Mouse (Mus musculus): ENCODE measurements at regions not wholly inside any gene's neighbourhood (a gene's known extent, or its start where the extent isn't known, plus 50 kb on each side); places are given as distances from the start of the nearest gene placed in this dataset.

DNA sequence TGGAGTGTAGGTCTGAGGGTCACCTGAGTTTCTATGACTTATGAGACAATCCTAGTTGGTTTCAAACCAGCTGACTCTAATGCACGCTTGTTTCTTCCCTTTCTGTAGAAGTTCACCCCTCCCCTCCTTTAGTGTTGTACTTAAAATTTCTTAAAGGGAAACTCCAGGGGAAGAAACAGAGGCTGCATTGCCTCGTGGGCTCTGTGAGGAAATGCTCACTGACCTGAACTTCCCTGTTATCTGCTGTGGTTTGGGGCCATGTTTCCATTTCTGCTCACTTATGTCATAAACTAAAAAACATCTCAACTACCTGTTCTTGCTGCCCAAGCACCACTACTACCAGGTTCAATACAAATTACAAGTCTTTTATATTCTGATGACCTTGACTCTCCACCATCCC is 93.2 kb upstream of the Bmp2 start:
- Histone ChIP-seq H3K4me2 (no peak overlapping the region), H3K9ac (ENCODE audit: low read depth, low read length) (no peak overlapping the region), H3K27me3 (replicated peaks; ENCODE audit: control insufficient read depth, insufficient read depth, low read length) (no peaks in the 10 kb centered on the region), H3K36me3 (ENCODE audit: control insufficient read depth, insufficient read depth, low read length) (no peaks in the 10 kb centered on the region), H3K27ac (ENCODE audit: low read depth, low read length) (no peak overlapping the region), H3K9me3 (ENCODE audit: control insufficient read depth, low read length) (no peaks in the 10 kb centered on the region), H3K4me3 (ENCODE audit: low read depth, low read length) (no peak overlapping the region), H3K4me1 (replicated peaks; ENCODE audit: control insufficient read depth, insufficient read depth, low read length) (no peaks in the 10 kb centered on the region)
- DNase-seq (ENCODE audit: low spot score), result no peak
- WGBS, result 36% methylated on average over 2 of the region's 2 CpGs
- ATAC-seq (replicated peaks; ENCODE audit: low FRiP score), result no peak

- WGBS, result 73% methylated on average over 7 of the region's 7 CpGs
- DNase-seq (ENCODE audit: low spot score) (no peak), ATAC-seq (replicated peaks; ENCODE audit: low FRiP score) (no peak)
- Histone ChIP-seq H3K4me1 (replicated peaks; ENCODE audit: control insufficient read depth, insufficient read depth, low read length) (no peaks in the 10 kb centered on the region), H3K9me3 (ENCODE audit: control insufficient read depth, low read length) (no peaks in the 10 kb centered on the region), H3K9ac (ENCODE audit: low read depth, low read length) (no peak overlapping the region), H3K4me3 (ENCODE audit: low read depth, low read length) (no peak overlapping the region), H3K4me2 (no peak overlapping the region), H3K36me3 (ENCODE audit: control insufficient read depth, insufficient read depth, low read length) (no peaks in the 10 kb centered on the region), H3K27ac (ENCODE audit: low read depth, low read length) (no peak overlapping the region), H3K27me3 (replicated peaks; ENCODE audit: control insufficient read depth, insufficient read depth, low read length) (no peaks in the 10 kb centered on the region)
These were observed 91.1 kb upstream of the Bmp2 start for GRCm38 (mm10) chr2:133460814-133461213.

- no peak overlapping the region for H3K4me3 ChIP-seq (ENCODE audit: low read depth, low read length)
These were observed 89.6 kb upstream of the Bmp2 start for GRCm38 (mm10) chr2:133462378-133462777.

DNA sequence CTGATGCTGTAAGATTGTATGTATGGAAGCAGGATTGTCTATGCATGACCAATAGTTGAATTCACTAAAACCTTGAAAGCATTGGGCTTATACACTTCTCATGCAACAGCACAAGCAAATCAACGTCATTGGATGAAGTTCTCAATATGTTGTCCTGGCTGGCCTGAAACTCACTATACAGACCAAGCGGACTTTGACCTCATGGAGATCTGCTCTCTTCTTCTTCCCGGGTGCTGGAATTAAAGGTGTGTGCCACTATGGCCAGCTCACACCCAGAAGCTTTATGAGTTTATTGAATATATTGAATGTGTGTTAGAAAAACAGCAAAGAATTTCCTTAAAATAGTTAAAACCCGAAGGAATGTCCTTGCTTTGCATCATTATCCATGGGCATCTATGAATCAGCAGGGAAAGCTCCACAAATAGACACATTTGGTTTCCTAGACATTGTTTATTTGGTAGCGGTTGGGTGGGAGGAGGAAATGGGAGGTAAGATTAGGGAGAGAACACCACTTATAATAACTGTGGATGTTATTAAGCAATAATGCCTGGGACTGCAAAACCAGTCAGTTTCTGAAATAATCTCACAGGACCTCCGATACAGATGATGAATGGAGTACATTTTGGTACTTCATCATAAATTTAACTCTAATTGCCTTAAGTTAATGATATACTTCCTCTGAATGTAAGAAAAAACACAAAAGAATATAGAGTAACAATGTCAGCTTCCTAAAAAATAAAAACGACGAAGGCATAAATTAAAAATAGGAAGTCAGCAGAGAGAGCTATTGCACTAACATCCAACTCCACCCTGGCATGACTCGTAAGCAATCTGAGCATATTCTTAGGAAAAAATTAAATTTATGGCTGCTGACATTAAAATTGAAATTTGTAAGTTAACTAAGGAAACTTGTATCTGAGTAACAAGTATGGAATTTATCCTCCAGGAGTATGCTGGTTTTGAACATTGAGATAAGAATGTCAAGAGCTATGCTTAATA is 84.5 kb upstream of the Bmp2 start:
- 75% methylated on average over 9 of the region's 9 CpGs for WGBS
- DNase-seq (ENCODE audit: low spot score) (no peak), ATAC-seq (replicated peaks; ENCODE audit: low FRiP score) (no peak)
- no peak overlapping the region for H3K4me2 ChIP-seq
- H3K4me3 ChIP-seq (ENCODE audit: low read depth, low read length), result no peak overlapping the region
- H3K9me3 ChIP-seq (ENCODE audit: control insufficient read depth, low read length), result no peaks in the 10 kb centered on the region
- H3K9ac ChIP-seq (ENCODE audit: low read depth, low read length), result no peak overlapping the region
- no peaks in the 10 kb centered on the region for H3K36me3 ChIP-seq (ENCODE audit: control insufficient read depth, insufficient read depth, low read length)
- no peaks in the 10 kb centered on the region for H3K4me1 ChIP-seq (replicated peaks; ENCODE audit: control insufficient read depth, insufficient read depth, low read length)
- no peak overlapping the region for H3K27ac ChIP-seq (ENCODE audit: low read depth, low read length)
- no peaks in the 10 kb centered on the region for H3K27me3 ChIP-seq (replicated peaks; ENCODE audit: control insufficient read depth, insufficient read depth, low read length)

More at GRCm38 (mm10) chr2:133462378-133462777, 89.6 kb upstream of the Bmp2 start:
- 77% methylated on average over 2 of the region's 2 CpGs for WGBS
- H3K4me1 ChIP-seq (replicated peaks; ENCODE audit: control insufficient read depth, insufficient read depth, low read length), result no peaks in the 10 kb centered on the region
- H3K9ac ChIP-seq (ENCODE audit: low read depth, low read length), result no peak overlapping the region
- ATAC-seq (replicated peaks; ENCODE audit: low FRiP score) (no peak), DNase-seq (ENCODE audit: low spot score) (no peak)
- no peaks in the 10 kb centered on the region for H3K27me3 ChIP-seq (replicated peaks; ENCODE audit: control insufficient read depth, insufficient read depth, low read length)
- no peaks in the 10 kb centered on the region for H3K9me3 ChIP-seq (ENCODE audit: control insufficient read depth, low read length)
- no peaks in the 10 kb centered on the region for H3K36me3 ChIP-seq (ENCODE audit: control insufficient read depth, insufficient read depth, low read length)
- no peak overlapping the region for H3K27ac ChIP-seq (ENCODE audit: low read depth, low read length)
- no peak overlapping the region for H3K4me2 ChIP-seq

DNA sequence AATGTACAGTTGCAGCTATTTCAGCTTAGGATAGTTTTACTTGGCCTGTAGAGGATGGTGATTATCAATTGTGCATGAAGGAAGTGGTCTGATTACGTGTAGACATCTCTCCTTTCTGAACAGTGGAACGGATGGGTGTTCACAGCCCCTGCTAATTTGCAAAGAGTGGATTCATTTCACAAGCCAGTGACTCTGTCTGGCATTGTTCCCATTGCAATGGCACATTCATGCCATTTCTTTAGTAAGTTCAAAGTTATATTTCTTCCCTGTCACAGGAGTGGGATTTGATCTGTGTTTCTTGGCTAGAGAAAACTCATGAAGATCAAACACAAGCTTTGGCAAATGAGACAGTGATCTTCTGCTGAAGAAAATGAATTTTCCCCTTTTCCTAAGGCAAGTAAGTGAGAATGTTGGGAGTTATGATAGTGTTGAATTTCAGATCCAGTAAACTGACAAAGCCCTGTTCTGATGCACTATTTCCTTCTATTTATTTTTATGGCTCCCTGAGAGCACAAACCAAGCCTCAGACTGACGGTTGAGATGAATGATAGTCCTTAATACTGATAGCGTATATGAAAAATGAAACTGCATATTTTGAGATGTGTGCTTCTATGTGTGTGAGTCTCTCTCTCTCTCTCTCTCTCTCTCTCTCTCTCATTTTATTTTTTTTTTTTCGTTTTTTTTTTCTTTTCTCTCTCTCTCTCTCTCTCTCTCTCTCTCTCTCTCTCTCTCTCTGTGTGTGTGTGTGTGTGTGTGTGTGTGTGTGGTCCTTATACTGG is 78.8 kb upstream of the Bmp2 start:
- Histone ChIP-seq H3K27me3 (replicated peaks; ENCODE audit: control insufficient read depth, insufficient read depth, low read length) (no peaks in the 10 kb centered on the region), H3K4me1 (replicated peaks; ENCODE audit: control insufficient read depth, insufficient read depth, low read length) (no peaks in the 10 kb centered on the region), H3K36me3 (ENCODE audit: control insufficient read depth, insufficient read depth, low read length) (no peaks in the 10 kb centered on the region), H3K4me3 (ENCODE audit: low read depth, low read length) (no peak overlapping the region), H3K9ac (ENCODE audit: low read depth, low read length) (no peak overlapping the region), H3K4me2 (no peak overlapping the region), H3K27ac (ENCODE audit: low read depth, low read length) (no peak overlapping the region), H3K9me3 (ENCODE audit: control insufficient read depth, low read length) (no peaks in the 10 kb centered on the region)
- ATAC-seq (replicated peaks; ENCODE audit: low FRiP score) (no peak), DNase-seq (ENCODE audit: low spot score) (no peak)
- 69% methylated on average over 5 of the region's 5 CpGs for WGBS

GRCm38 (mm10) chr2:133474174-133474573 is 77.8 kb upstream of the Bmp2 start:
- Histone ChIP-seq H3K27ac (ENCODE audit: low read depth, low read length) (no peak overlapping the region), H3K4me1 (replicated peaks; ENCODE audit: control insufficient read depth, insufficient read depth, low read length) (no peaks in the 10 kb centered on the region), H3K27me3 (replicated peaks; ENCODE audit: control insufficient read depth, insufficient read depth, low read length) (no peaks in the 10 kb centered on the region), H3K9ac (ENCODE audit: low read depth, low read length) (no peak overlapping the region), H3K4me3 (ENCODE audit: low read depth, low read length) (no peak overlapping the region), H3K4me2 (no peak overlapping the region), H3K9me3 (ENCODE audit: control insufficient read depth, low read length) (no peaks in the 10 kb centered on the region), H3K36me3 (ENCODE audit: control insufficient read depth, insufficient read depth, low read length) (no peaks in the 10 kb centered on the region)
- 62% methylated on average over 1 of the region's 1 CpGs for WGBS
- DNase-seq (ENCODE audit: low spot score), result no peak
- no peak for ATAC-seq (replicated peaks; ENCODE audit: low FRiP score)

DNA sequence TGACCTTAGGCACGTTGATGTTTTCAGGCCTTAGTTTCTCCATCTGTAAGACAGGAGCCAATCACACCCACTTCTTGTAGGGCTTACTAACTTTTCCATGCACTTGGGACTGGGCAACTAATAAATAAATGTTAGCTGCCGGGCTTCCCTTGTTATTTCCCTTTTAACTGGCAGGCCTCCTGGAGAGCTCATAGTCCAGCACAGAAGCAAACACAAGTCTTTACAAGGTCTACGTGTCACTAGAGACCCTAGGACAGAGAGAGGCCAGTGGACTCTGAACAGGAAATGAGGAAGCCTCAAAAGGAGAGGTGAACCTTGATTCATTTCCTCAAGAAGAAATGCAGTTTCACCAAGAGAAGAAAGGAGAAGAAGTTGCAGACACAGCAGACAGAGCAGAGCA is 71.1 kb upstream of the Bmp2 start:
- Histone ChIP-seq H3K4me3 (ENCODE audit: low read depth, low read length) (no peak overlapping the region), H3K36me3 (ENCODE audit: control insufficient read depth, insufficient read depth, low read length) (no peaks in the 10 kb centered on the region), H3K4me2 (no peak overlapping the region), H3K9ac (ENCODE audit: low read depth, low read length) (no peak overlapping the region), H3K9me3 (ENCODE audit: control insufficient read depth, low read length) (no peaks in the 10 kb centered on the region), H3K27ac (ENCODE audit: low read depth, low read length) (no peak overlapping the region), H3K4me1 (replicated peaks; ENCODE audit: control insufficient read depth, insufficient read depth, low read length) (no peaks in the 10 kb centered on the region), H3K27me3 (replicated peaks; ENCODE audit: control insufficient read depth, insufficient read depth, low read length) (no peaks in the 10 kb centered on the region)
- DNase-seq (ENCODE audit: low spot score), result no peak
- WGBS, result 57% methylated on average over 3 of the region's 3 CpGs
- no peak for ATAC-seq (replicated peaks; ENCODE audit: low FRiP score)

- no peak overlapping the region for H3K4me2 ChIP-seq
- H3K9ac ChIP-seq (ENCODE audit: low read depth, low read length), result no peak overlapping the region
- no peaks in the 10 kb centered on the region for H3K9me3 ChIP-seq (ENCODE audit: control insufficient read depth, low read length)
- no peak overlapping the region for H3K4me3 ChIP-seq (ENCODE audit: low read depth, low read length)
- ATAC-seq (replicated peaks; ENCODE audit: low FRiP score) (no peak), DNase-seq (ENCODE audit: low spot score) (no peak)
- no peaks in the 10 kb centered on the region for H3K27me3 ChIP-seq (replicated peaks; ENCODE audit: control insufficient read depth, insufficient read depth, low read length)
- H3K27ac ChIP-seq (ENCODE audit: low read depth, low read length), result no peak overlapping the region
- H3K36me3 ChIP-seq (ENCODE audit: control insufficient read depth, insufficient read depth, low read length), result no peaks in the 10 kb centered on the region
- no peaks in the 10 kb centered on the region for H3K4me1 ChIP-seq (replicated peaks; ENCODE audit: control insufficient read depth, insufficient read depth, low read length)
- WGBS, result 72% methylated on average over 6 of the region's 6 CpGs
These were observed 70.7 kb upstream of the Bmp2 start for GRCm38 (mm10) chr2:133481305-133481704.
